Mouse (Mus musculus): ENCODE data around the gene Cryl1. TPM values are rescaled to one million over a fixed set of nuclear protein-coding genes. Genes with fewer than 3 reads are reported as not detected.

The Cryl1 gene
- total and polyA plus RNA-seq, 3 experiments: 17.8 to 22.0 TPM; not detected in 1

- H3K4me1 ChIP-seq (ENCODE audit: control insufficient read depth in 1 of 2, insufficient read depth in 2 of 2, low read length in 2 of 2): no peaks in the 10 kb centered on the region
Observed at GRCm38 (mm10) chr14:57268900-57269299, 129.4 kb downstream of the Cryl1 start.

GRCm38 (mm10) chr14:57268344-57268743 lies 130.0 kb downstream of the Cryl1 start:
- H3K4me1 ChIP-seq (ENCODE audit: control insufficient read depth in 1 of 2, insufficient read depth in 2 of 2, low read length in 2 of 2): no peaks in the 10 kb centered on the region
- H3K79me2 ChIP-seq (ENCODE audit: control insufficient read depth, insufficient read depth, low read length, poor library complexity): no peaks in the 10 kb centered on the region
- DNase-seq (ENCODE audit: low read depth, low spot score): no peak
- H3K27me3 ChIP-seq (ENCODE audit: control insufficient read depth in 1 of 2, insufficient read depth in 2 of 2, low read length in 2 of 2): peaks cover 9 to 10% of the 10 kb centered on the region in 2 experiments
- no peaks in the 10 kb centered on the region for H3K9me3 ChIP-seq (replicated peaks; ENCODE audit: insufficient read depth, low read length)
- TF ChIP-seq JUND (IDR thresholded peaks at IDR 0.05; ENCODE audit: low read depth, low read length): no peak
- no peak for TF ChIP-seq SMC3 (IDR thresholded peaks at IDR 0.05; ENCODE audit: low read depth, low read length)
- no peak for TF ChIP-seq TBP (IDR thresholded peaks at IDR 0.05; ENCODE audit: low read depth, low read length)
- no peak for TF ChIP-seq MAFK (IDR thresholded peaks at IDR 0.05; ENCODE audit: borderline replicate concordance, low read depth, low read length)
- TF ChIP-seq E2F4 (IDR thresholded peaks at IDR 0.05; ENCODE audit: borderline replicate concordance, low read depth, low read length): no peak
- TF ChIP-seq POLR2A (IDR thresholded peaks at IDR 0.05; ENCODE audit: control insufficient read depth in 1 of 2, insufficient read depth in 1 of 2, low read depth in 1 of 2, low read length in 2 of 2, poor library complexity in 1 of 2): no peak
- TF ChIP-seq EP300 (IDR thresholded peaks at IDR 0.05; ENCODE audit: low read depth in 1 of 2, low read length in 2 of 2): no peak
- TF ChIP-seq HCFC1 (IDR thresholded peaks at IDR 0.05; ENCODE audit: low read depth, low read length): no peak
- TF ChIP-seq CHD1 (IDR thresholded peaks at IDR 0.05; ENCODE audit: low read depth, low read length): no peak
- TF ChIP-seq TCF12 (IDR thresholded peaks at IDR 0.05; ENCODE audit: low read depth, low read length): no peak
- no peak overlapping the region for H3K27ac ChIP-seq (ENCODE audit: control insufficient read depth, low read depth, low read length)
- H3K36me3 ChIP-seq (ENCODE audit: control insufficient read depth in 1 of 2, insufficient read depth in 2 of 2, low read length in 2 of 2): no peaks in the 10 kb centered on the region
- H3K9ac ChIP-seq (ENCODE audit: control insufficient read depth, low read depth, low read length, poor library complexity, severe bottlenecking): no peak overlapping the region
- no peak overlapping the region for H3K4me3 ChIP-seq (ENCODE audit: control insufficient read depth in 1 of 2, insufficient read depth in 1 of 2, low read depth in 2 of 2, low read length in 2 of 2)

More at GRCm38 (mm10) chr14:57268900-57269299, 129.4 kb downstream of the Cryl1 start:
- no peaks in the 10 kb centered on the region for H3K36me3 ChIP-seq (ENCODE audit: control insufficient read depth in 1 of 2, insufficient read depth in 2 of 2, low read length in 2 of 2)
- TF ChIP-seq CTCF (IDR thresholded peaks at IDR 0.05 in 2 of 3, conservative IDR thresholded peaks at IDR 0.05 in 1 of 3; ENCODE audit: control insufficient read depth in 1 of 3, insufficient read depth in 1 of 3, low read depth in 2 of 3, low read length in 3 of 3, poor library complexity in 1 of 3, severe bottlenecking in 1 of 3) (no peak), SMC3 (IDR thresholded peaks at IDR 0.05; ENCODE audit: low read depth, low read length) (no peak), MAZ (IDR thresholded peaks at IDR 0.05; ENCODE audit: low read depth, low read length) (no peak), POLR2AphosphoS2 (IDR thresholded peaks at IDR 0.05; ENCODE audit: low read length) (no peak), TBP (IDR thresholded peaks at IDR 0.05; ENCODE audit: low read depth, low read length) (no peak), GATA1 (IDR thresholded peaks at IDR 0.05; ENCODE audit: low read depth, low read length) (no peak), ETS1 (IDR thresholded peaks at IDR 0.05; ENCODE audit: low read depth, low read length) (no peak), ELF1 (IDR thresholded peaks at IDR 0.05; ENCODE audit: low read depth, low read length) (no peak), USF1 (IDR thresholded peaks at IDR 0.05; ENCODE audit: low read depth, low read length) (no peak), MEF2A (IDR thresholded peaks at IDR 0.05; ENCODE audit: extremely low read depth, insufficient replicate concordance, low read depth, low read length, poor library complexity, severe bottlenecking) (no peak), HCFC1 (IDR thresholded peaks at IDR 0.05; ENCODE audit: low read depth, low read length) (no peak), NRF1 (IDR thresholded peaks at IDR 0.05; ENCODE audit: insufficient read depth, low read depth, low read length, poor library complexity, severe bottlenecking) (no peak), ZC3H11A (IDR thresholded peaks at IDR 0.05; ENCODE audit: low read depth, low read length) (no peak), RCOR1 (IDR thresholded peaks at IDR 0.05; ENCODE audit: low read depth, low read length) (no peak), SIN3A (IDR thresholded peaks at IDR 0.05; ENCODE audit: low read length) (no peak)
- H3K4me3 ChIP-seq (ENCODE audit: control insufficient read depth in 1 of 2, insufficient read depth in 1 of 2, low read depth in 2 of 2, low read length in 2 of 2): no peak overlapping the region
- H3K79me2 ChIP-seq (ENCODE audit: control insufficient read depth, insufficient read depth, low read length, poor library complexity): no peaks in the 10 kb centered on the region
- DNase-seq (ENCODE audit: low read depth, low spot score): no peak
- no peak overlapping the region for H3K9ac ChIP-seq (ENCODE audit: control insufficient read depth, low read depth, low read length, poor library complexity, severe bottlenecking)
- H3K9me3 ChIP-seq (replicated peaks; ENCODE audit: insufficient read depth, low read length): no peaks in the 10 kb centered on the region
- no peak overlapping the region for H3K27ac ChIP-seq (ENCODE audit: control insufficient read depth, low read depth, low read length)
- H3K27me3 ChIP-seq (ENCODE audit: control insufficient read depth in 1 of 2, insufficient read depth in 2 of 2, low read length in 2 of 2): peaks cover 9 to 10% of the 10 kb centered on the region in 2 experiments

Data from MEL (cell line).